Mouse (Mus musculus) mouse trophoblast stem cell (cell line): Measurements from ENCODE around the gene Ndst4.

ENCODE experiments used
- in situ Hi-C, 2 experiments: fragments of 300-500 bp; cut with MseI, MboI; formaldehyde crosslinking; loops; 2 replicates in 1 of 2; 3 replicates in 1 of 2; pipeline ENCODE4 v1.15.1; 2025

Ndst4 gene

DNA sequence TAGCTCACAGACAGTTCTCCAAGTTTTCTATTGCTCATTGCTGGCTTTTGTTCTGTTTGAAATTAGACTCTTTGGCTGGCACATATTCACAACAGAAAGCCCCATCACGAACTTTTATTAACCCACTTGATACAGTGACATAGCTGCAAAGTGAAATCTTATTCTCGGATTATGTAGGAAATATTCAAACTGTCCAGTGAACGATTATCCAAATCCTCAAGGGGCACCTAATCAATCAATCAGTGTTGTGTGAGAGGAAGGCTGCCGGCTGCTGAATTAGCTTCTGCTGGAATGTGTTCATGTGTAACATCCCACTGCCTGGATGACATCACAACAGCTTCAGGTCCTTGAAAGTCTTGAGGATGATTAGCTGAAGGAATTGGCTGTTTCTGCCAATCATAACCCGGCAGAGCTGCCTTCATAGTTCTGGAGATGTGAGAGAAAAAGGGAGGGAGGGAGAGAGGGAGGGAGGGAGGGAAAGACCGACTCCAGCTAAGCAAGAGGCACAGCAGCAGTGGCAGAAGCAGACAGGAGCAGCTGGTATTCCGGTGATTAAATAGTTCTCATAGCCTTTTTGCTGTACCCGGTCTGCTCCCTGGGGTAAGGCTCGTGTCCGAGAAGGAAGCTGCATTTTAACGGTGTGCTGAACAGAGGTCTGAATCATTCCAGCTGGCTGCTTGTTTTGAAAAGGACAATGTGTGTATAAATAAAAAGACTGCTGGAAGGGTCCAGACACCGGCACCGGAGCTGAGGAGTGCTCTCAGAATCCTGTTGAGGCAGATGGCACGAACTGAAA lies at the start of gene Ndst4:
Ndst4 (plus strand) TSS at position 476 of the 796 bp plus-strand sequence.
- in situ Hi-C loops = no loop called here

- in situ Hi-C loops = no loop called here
Observed at GRCm38 (mm10) chr3:125397443-125397842, 6.4 kb upstream of the Ndst4 start.

GRCm38 (mm10) chr3:125406456-125406855 lies 2.6 kb downstream of the Ndst4 start:
- in situ Hi-C loops = no loop called here

- in situ Hi-C loops = no loop called here
Observed at GRCm38 (mm10) chr3:125406991-125407390, 3.1 kb downstream of the Ndst4 start.

- in situ Hi-C loops = no loop called here
Observed at GRCm38 (mm10) chr3:125466894-125467652, 63.2 kb downstream of the Ndst4 start.

DNA sequence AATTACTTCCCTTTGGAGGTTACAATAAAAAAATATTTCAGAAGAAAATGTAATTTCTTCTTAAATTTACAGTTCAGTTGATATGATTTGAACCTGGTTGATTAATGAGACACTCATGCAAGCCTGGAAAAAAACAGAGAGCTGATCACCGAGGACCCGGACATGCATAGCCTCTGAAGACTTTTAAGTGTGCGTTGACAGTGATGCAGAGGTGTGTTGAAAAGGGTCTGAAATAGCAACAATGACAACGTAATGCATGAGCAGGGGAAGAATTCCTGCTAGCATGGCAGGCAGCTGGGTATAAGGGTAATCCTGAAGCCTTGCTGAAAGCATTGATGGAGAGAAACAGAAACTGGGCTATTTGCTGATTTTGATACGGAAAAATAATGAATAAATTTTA lies 106.2 kb downstream of the Ndst4 start:
- in situ Hi-C loops = no loop called here

GRCm38 (mm10) chr3:125533371-125533770 lies 129.5 kb downstream of the Ndst4 start:
- in situ Hi-C loops = no loop called here

DNA sequence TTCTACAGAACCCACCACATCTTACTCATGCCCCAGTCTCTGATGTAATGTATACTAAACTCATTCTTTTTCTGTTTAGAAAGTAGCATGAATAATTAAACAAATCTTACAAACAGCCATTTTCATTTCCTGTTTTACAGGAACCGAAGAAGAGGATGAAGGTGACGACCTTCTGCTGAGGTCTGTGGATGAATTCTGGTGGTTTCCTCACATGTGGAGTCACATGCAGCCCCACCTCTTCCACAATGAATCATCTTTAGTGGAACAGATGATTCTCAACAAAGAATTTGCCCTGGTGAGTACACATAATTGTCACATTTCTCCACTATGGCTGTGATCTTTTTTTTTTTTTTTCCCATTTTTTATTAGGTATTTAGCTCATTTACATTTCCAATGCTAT lies 166.7 kb downstream of the Ndst4 start:
- in situ Hi-C loops = no loop called here

DNA sequence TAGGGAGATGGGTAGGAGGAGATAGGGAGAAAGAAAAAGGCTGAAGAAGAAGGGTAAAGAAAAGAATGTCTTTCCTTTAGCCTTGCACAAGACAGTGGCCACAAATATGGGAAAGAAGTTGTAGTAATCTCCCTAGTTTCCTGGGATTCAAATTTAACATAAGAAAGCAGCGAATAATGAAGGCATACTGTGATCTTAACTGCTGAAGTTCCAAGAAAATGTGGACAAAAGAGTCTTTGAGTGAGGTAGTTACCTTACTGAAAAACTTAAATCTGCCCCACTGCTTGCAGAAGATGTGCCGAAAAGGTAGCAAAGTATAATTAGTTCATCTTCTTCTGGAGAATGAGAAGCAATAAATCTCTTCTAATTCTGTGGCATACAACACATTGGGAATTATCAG lies 228.4 kb downstream of the Ndst4 start:
- in situ Hi-C loops = no loop called here

- in situ Hi-C loops = no loop called here
Observed at GRCm38 (mm10) chr3:125655009-125655635, 251.2 kb downstream of the Ndst4 start.

GRCm38 (mm10) chr3:125660114-125660717 lies 256.3 kb downstream of the Ndst4 start:
- in situ Hi-C loops = no loop called here

GRCm38 (mm10) chr3:125660884-125661532 lies 257.1 kb downstream of the Ndst4 start:
- in situ Hi-C loops = no loop called here

DNA sequence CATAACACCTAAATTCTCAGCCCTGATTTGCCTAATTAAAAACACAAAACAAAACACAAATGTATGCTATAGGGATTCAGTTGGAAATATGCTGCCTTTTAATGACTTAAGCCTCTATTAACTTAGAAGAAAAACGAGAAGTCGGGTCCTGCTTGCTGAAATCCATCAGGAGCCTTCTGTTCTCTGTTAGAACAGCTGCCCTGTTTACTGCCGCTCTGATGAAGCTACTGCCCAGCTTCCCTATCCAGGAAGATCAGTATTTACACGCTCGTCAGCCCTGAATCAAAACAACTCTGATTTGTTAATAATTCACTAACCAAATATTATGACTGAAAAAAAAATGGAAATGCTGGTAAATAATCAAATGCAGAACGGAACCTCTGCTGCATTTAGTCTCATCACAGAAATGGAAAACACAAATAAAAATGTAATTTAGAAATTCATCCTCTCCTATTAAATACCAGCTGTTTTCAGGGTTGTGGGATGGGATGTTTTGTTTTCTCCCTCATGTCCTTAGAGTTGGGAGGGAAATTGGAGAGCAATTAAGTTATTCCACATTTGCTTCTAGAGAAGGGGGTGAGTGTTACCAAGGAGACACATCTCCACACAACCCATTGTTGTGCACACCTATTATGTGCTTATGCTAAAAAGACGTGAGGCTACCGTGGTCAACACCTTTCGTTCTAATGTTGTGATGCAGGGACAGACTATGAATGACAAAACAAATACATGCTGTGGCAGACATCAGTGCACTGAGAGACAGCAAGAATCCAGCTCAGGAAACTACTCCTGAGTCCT lies 270.3 kb downstream of the Ndst4 start:
- in situ Hi-C loops = no loop called here

GRCm38 (mm10) chr3:125675211-125675896 lies 271.5 kb downstream of the Ndst4 start:
- in situ Hi-C loops = no loop called here

DNA sequence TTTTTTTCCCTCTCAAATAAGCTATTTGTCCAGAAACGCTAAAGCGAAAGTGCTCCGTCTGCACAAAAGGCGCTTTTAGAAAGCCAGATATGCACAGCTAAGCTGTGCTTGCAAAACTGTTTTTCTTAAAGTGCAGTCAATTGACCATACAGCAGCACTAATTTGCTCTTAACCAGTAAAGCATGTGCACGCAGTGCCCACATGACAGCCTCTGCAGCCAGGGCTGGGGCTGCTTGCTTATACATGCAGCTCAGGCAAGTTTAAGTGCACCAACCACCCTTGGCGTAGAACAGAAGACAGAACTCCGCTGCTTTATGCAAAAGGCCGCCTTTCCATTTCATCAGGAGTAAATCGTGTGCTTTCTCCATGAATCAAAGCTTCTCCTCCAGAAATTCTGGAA lies 275.0 kb downstream of the Ndst4 start:
- in situ Hi-C loops = no loop called here

DNA sequence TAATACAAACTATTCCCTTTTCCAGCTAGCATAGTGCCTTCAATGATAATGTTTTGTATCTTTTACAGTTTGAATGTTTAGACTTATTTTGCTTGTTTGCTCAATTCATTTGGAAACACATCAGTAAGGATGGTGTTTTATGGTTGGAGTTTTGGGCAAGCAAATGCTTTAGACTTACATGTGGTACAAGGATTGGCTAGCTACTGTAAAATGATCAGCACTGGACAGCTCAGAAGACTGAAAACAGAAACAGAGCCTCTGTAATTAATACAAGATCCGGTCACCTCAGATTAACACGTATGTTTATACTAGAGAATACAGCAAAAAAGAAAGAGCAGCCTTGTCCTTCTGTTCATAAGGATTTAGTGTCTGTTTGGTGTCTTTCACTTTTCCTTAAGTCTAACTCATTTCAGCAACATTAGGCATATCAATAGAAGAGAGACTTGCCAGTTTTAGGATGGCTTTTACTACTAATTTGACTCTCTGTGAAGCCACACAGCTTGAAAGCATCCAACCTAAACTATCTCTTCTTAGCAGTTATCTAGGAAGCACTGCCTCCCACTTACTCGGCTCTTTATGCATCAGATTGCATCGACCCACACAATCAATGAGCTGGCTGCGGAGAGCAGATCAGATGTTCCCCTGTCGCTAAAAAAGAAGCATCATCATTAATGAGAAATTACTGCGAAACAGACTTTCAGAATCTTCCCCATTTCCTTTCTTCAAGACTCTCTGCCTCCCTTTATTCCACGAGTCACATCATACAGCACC lies 279.8 kb downstream of the Ndst4 start:
- in situ Hi-C loops = no loop called here

DNA sequence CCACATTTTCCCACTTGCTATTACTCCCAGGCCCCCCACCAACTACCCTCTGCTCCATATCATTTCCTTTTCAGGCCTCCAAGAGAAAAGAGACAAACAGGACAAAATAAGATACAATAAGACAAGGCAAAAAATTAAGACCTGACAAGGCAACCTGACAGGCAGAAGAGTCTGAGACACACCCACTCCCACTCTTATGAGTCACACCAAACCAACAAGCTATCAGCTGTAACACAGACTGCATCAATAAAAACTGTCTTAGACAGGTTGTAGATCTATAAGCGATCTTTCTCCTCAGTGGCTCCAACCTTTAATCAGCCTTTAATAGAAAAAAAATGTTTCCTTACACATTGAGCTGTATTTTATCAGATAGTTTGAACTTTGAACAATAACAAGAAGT lies 280.7 kb downstream of the Ndst4 start:
- in situ Hi-C loops = no loop called here

DNA sequence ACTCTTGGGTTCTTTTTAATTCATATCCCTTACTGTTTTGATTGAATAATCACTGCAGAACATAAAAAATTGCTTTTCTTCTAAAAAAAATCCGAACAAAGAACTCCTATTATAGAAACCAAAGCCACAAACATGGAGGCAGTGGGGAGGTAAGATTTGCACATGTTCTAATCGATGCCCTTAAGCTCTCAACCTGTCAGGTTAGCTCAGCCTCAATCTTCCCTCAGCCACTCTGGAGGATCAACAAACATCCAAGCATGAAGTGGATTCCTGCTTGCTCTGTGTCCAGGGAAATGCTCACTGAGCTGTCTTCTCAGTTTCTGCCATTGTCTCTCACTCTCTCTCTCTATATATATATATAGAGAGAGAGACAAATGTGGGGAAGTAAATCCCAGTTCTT lies 283.7 kb downstream of the Ndst4 start:
- in situ Hi-C loops = no loop called here

DNA sequence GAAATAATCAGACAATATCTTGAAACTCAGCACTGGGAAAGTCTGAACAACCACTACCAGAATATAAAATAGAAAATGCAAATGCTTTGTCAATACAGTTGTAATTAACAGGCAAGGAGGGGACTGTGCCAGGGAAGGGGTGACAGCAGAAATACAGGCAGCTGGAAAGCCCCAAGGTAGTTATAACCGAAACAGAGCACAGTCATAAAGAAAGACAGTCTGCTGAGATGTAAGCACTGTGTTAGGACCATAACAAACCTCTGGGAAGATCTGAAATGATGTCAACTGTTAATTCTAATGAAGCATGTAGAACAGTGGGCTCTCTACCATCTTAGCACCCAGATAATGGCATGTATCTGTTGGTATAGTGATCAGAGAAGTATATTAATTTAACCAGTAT lies 287.1 kb downstream of the Ndst4 start:
- in situ Hi-C loops = no loop called here
